Mouse (Mus musculus): ENCODE results near the gene Pde1c. TPM values are rescaled to one million over a fixed set of nuclear protein-coding genes. Genes with fewer than 3 reads are reported as not detected.
A peak's percentile ranks its signal among the peaks of the same experiment; 100 is the strongest.

The Pde1c gene
- polyA plus RNA-seq, 1 experiment from 2014 or later, result 2.7 TPM

- no peak overlapping the region for H3K4me2 ChIP-seq (ENCODE audit: low read depth, low read length)
- no peaks in the 10 kb centered on the region for H3K27me3 ChIP-seq (ENCODE audit: control insufficient read depth, insufficient read depth, low read length)
- H3K36me3 ChIP-seq (replicated peaks; ENCODE audit: control insufficient read depth, insufficient read depth, low read depth, low read length), result no peaks in the 10 kb centered on the region
- no peak overlapping the region for H3K9ac ChIP-seq (replicated peaks; ENCODE audit: low read length)
- H3K9me3 ChIP-seq (replicated peaks; ENCODE audit: control insufficient read depth, low read length), result no peaks in the 10 kb centered on the region
- DNase-seq (ENCODE audit: low spot score), result peak; percentile 67
- ATAC-seq (replicated peaks; ENCODE audit: insufficient number of reproducible peaks, low FRiP score, low TSS enrichment, low read depth), result 0 out of 2 replicates have a peak, but pooled peaks have one; percentile 59
- no peak overlapping the region for H3K4me3 ChIP-seq (ENCODE audit: low read depth, low read length)
- 43% methylated on average over 4 of the region's 4 CpGs for WGBS
- H3K4me1 ChIP-seq (ENCODE audit: control insufficient read depth, insufficient read depth, low read length), result no peaks in the 10 kb centered on the region
- H3K27ac ChIP-seq (replicated peaks; ENCODE audit: low read depth, low read length), result no peak overlapping the region
Measured at GRCm38 (mm10) chr6:56049104-56049503, 519.8 kb downstream of the Pde1c start.

GRCm38 (mm10) chr6:56048580-56048979 lies 520.3 kb downstream of the Pde1c start:
- WGBS, result 87% methylated on average over 3 of the region's 3 CpGs
- H3K27me3 ChIP-seq (ENCODE audit: control insufficient read depth, insufficient read depth, low read length), result no peaks in the 10 kb centered on the region
- H3K27ac ChIP-seq (replicated peaks; ENCODE audit: low read depth, low read length), result no peak overlapping the region
- ATAC-seq (replicated peaks; ENCODE audit: insufficient number of reproducible peaks, low FRiP score, low TSS enrichment, low read depth) (no peak), DNase-seq (ENCODE audit: low spot score) (no peak)
- H3K9me3 ChIP-seq (replicated peaks; ENCODE audit: control insufficient read depth, low read length), result no peaks in the 10 kb centered on the region
- H3K4me3 ChIP-seq (ENCODE audit: low read depth, low read length), result no peak overlapping the region
- H3K36me3 ChIP-seq (replicated peaks; ENCODE audit: control insufficient read depth, insufficient read depth, low read depth, low read length), result no peaks in the 10 kb centered on the region
- no peak overlapping the region for H3K9ac ChIP-seq (replicated peaks; ENCODE audit: low read length)
- no peak overlapping the region for H3K4me2 ChIP-seq (ENCODE audit: low read depth, low read length)
- H3K4me1 ChIP-seq (ENCODE audit: control insufficient read depth, insufficient read depth, low read length), result no peaks in the 10 kb centered on the region

- DNase-seq (ENCODE audit: low spot score), result no peak
- Histone ChIP-seq H3K9ac (replicated peaks; ENCODE audit: low read length) (no peak overlapping the region), H3K36me3 (replicated peaks; ENCODE audit: control insufficient read depth, insufficient read depth, low read depth, low read length) (no peaks in the 10 kb centered on the region), H3K27me3 (ENCODE audit: control insufficient read depth, insufficient read depth, low read length) (no peaks in the 10 kb centered on the region), H3K9me3 (replicated peaks; ENCODE audit: control insufficient read depth, low read length) (no peaks in the 10 kb centered on the region), H3K4me2 (ENCODE audit: low read depth, low read length) (no peak overlapping the region), H3K27ac (replicated peaks; ENCODE audit: low read depth, low read length) (no peak overlapping the region), H3K4me1 (ENCODE audit: control insufficient read depth, insufficient read depth, low read length) (no peaks in the 10 kb centered on the region), H3K4me3 (ENCODE audit: low read depth, low read length) (no peak overlapping the region)
- ATAC-seq (replicated peaks; ENCODE audit: insufficient number of reproducible peaks, low FRiP score, low TSS enrichment, low read depth), result no peak
- 83% methylated on average over 1 of the region's 1 CpGs for WGBS
Measured at GRCm38 (mm10) chr6:56044716-56045115, 524.2 kb downstream of the Pde1c start.

GRCm38 (mm10) chr6:56044270-56044669 lies 524.6 kb downstream of the Pde1c start:
- Histone ChIP-seq H3K27ac (replicated peaks; ENCODE audit: low read depth, low read length) (no peak overlapping the region), H3K4me2 (ENCODE audit: low read depth, low read length) (no peak overlapping the region), H3K36me3 (replicated peaks; ENCODE audit: control insufficient read depth, insufficient read depth, low read depth, low read length) (no peaks in the 10 kb centered on the region), H3K9ac (replicated peaks; ENCODE audit: low read length) (no peak overlapping the region), H3K4me3 (ENCODE audit: low read depth, low read length) (no peak overlapping the region), H3K27me3 (ENCODE audit: control insufficient read depth, insufficient read depth, low read length) (no peaks in the 10 kb centered on the region), H3K4me1 (ENCODE audit: control insufficient read depth, insufficient read depth, low read length) (no peaks in the 10 kb centered on the region), H3K9me3 (replicated peaks; ENCODE audit: control insufficient read depth, low read length) (no peaks in the 10 kb centered on the region)
- 57% methylated on average over 5 of the region's 5 CpGs for WGBS
- ATAC-seq (replicated peaks; ENCODE audit: insufficient number of reproducible peaks, low FRiP score, low TSS enrichment, low read depth) (no peak), DNase-seq (ENCODE audit: low spot score) (no peak)

GRCm38 (mm10) chr6:56039476-56040055 lies 529.3 kb downstream of the Pde1c start:
- Histone ChIP-seq H3K4me1 (ENCODE audit: control insufficient read depth, insufficient read depth, low read length) (no peaks in the 10 kb centered on the region), H3K4me2 (ENCODE audit: low read depth, low read length) (no peak overlapping the region), H3K27me3 (ENCODE audit: control insufficient read depth, insufficient read depth, low read length) (no peaks in the 10 kb centered on the region), H3K9me3 (replicated peaks; ENCODE audit: control insufficient read depth, low read length) (no peaks in the 10 kb centered on the region), H3K36me3 (replicated peaks; ENCODE audit: control insufficient read depth, insufficient read depth, low read depth, low read length) (no peaks in the 10 kb centered on the region), H3K4me3 (ENCODE audit: low read depth, low read length) (no peak overlapping the region), H3K9ac (replicated peaks; ENCODE audit: low read length) (no peak overlapping the region), H3K27ac (replicated peaks; ENCODE audit: low read depth, low read length) (no peak overlapping the region)
- WGBS, result 81% methylated on average over 4 of the region's 4 CpGs
- DNase-seq (ENCODE audit: low spot score) (no peak), ATAC-seq (replicated peaks; ENCODE audit: insufficient number of reproducible peaks, low FRiP score, low TSS enrichment, low read depth) (no peak)

- Histone ChIP-seq H3K27me3 (ENCODE audit: control insufficient read depth, insufficient read depth, low read length) (no peaks in the 10 kb centered on the region), H3K9ac (replicated peaks; ENCODE audit: low read length) (no peak overlapping the region), H3K36me3 (replicated peaks; ENCODE audit: control insufficient read depth, insufficient read depth, low read depth, low read length) (no peaks in the 10 kb centered on the region), H3K4me3 (ENCODE audit: low read depth, low read length) (no peak overlapping the region), H3K4me2 (ENCODE audit: low read depth, low read length) (no peak overlapping the region), H3K4me1 (ENCODE audit: control insufficient read depth, insufficient read depth, low read length) (no peaks in the 10 kb centered on the region), H3K27ac (replicated peaks; ENCODE audit: low read depth, low read length) (no peak overlapping the region), H3K9me3 (replicated peaks; ENCODE audit: control insufficient read depth, low read length) (no peaks in the 10 kb centered on the region)
- ATAC-seq (replicated peaks; ENCODE audit: insufficient number of reproducible peaks, low FRiP score, low TSS enrichment, low read depth) (no peak), DNase-seq (ENCODE audit: low spot score) (no peak)
- 79% methylated on average over 10 of the region's 10 CpGs for WGBS
Measured at GRCm38 (mm10) chr6:56035054-56035453, 533.8 kb downstream of the Pde1c start.

DNA sequence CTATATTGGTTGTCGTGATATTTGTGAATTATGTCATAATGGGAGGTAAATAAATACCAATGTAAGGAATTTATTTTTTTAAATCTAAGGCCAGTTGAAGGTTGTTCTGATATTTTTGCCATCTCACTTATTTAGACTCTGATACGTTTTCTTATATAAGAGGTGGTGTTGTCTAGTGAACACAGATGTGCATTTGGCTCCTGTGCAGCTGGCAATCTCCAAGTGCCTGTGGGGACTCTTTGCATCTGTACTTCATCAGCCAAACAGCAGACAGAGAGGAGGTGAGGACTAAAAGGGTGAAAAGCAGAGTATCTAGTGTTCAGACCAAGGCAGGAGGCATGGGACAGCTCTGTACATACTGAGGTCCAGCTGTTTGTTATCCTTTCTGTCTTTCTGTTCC lies 536.7 kb downstream of the Pde1c start:
- Histone ChIP-seq H3K4me3 (ENCODE audit: low read depth, low read length) (no peak overlapping the region), H3K4me2 (ENCODE audit: low read depth, low read length) (no peak overlapping the region), H3K9ac (replicated peaks; ENCODE audit: low read length) (no peak overlapping the region), H3K27ac (replicated peaks; ENCODE audit: low read depth, low read length) (no peak overlapping the region), H3K4me1 (ENCODE audit: control insufficient read depth, insufficient read depth, low read length) (no peaks in the 10 kb centered on the region), H3K9me3 (replicated peaks; ENCODE audit: control insufficient read depth, low read length) (no peaks in the 10 kb centered on the region), H3K36me3 (replicated peaks; ENCODE audit: control insufficient read depth, insufficient read depth, low read depth, low read length) (no peaks in the 10 kb centered on the region), H3K27me3 (ENCODE audit: control insufficient read depth, insufficient read depth, low read length) (no peaks in the 10 kb centered on the region)
- DNase-seq (ENCODE audit: low spot score) (peak; percentile 33), ATAC-seq (replicated peaks; ENCODE audit: insufficient number of reproducible peaks, low FRiP score, low TSS enrichment, low read depth) (no peak)
- WGBS, result 67% methylated on average over 2 of the region's 2 CpGs

- 51% methylated on average over 5 of the region's 5 CpGs for WGBS
- no peak overlapping the region for H3K4me3 ChIP-seq (ENCODE audit: low read depth, low read length)
Measured at GRCm38 (mm10) chr6:56029986-56030385, 538.9 kb downstream of the Pde1c start.

More at GRCm38 (mm10) chr6:56029986-56030385, 538.9 kb downstream of the Pde1c start:
- DNase-seq (ENCODE audit: low spot score), result no peak
- Histone ChIP-seq H3K9ac (replicated peaks; ENCODE audit: low read length) (no peak overlapping the region), H3K4me2 (ENCODE audit: low read depth, low read length) (no peak overlapping the region), H3K36me3 (replicated peaks; ENCODE audit: control insufficient read depth, insufficient read depth, low read depth, low read length) (no peaks in the 10 kb centered on the region), H3K27ac (replicated peaks; ENCODE audit: low read depth, low read length) (no peak overlapping the region), H3K9me3 (replicated peaks; ENCODE audit: control insufficient read depth, low read length) (no peaks in the 10 kb centered on the region), H3K4me1 (ENCODE audit: control insufficient read depth, insufficient read depth, low read length) (no peaks in the 10 kb centered on the region), H3K27me3 (ENCODE audit: control insufficient read depth, insufficient read depth, low read length) (no peaks in the 10 kb centered on the region)
- ATAC-seq (replicated peaks; ENCODE audit: insufficient number of reproducible peaks, low FRiP score, low TSS enrichment, low read depth), result no peak

Data from embryonic facial prominence, embryonic 11.5 days (tissue).